Mouse (Mus musculus): Measurements from ENCODE around the gene Uts2r. TPM values are rescaled to one million over a fixed set of nuclear protein-coding genes. Genes with fewer than 3 reads are reported as not detected.

Gene Uts2r
- polyA plus RNA-seq, 1 experiment from 2014 or later: not detected

- peak overlapping the region; percentile 20; the same call in 1 of the 2 replicates for H3K27ac ChIP-seq
- no peaks in the 10 kb centered on the region for H3K36me3 ChIP-seq
- H3K27me3 ChIP-seq: no peaks in the 10 kb centered on the region
- peak overlapping the region; percentile 65 for H3K4me3 ChIP-seq
- no peak for ATAC-seq (replicated peaks; ENCODE audit: insufficient number of reproducible peaks, insufficient read depth, low FRiP score, low read depth)
- H3K4me1 ChIP-seq (replicated peaks): peaks cover 22% of the 10 kb centered on the region
- 0 out of 2 replicates have a peak overlapping the region, but pooled peaks have one; percentile 68 for H3K9ac ChIP-seq
- WGBS: 2% methylated on average over 5 of the region's 5 CpGs
- H3K9me3 ChIP-seq (replicated peaks): no peaks in the 10 kb centered on the region
- peak overlapping the region; percentile 86 for H3K4me2 ChIP-seq
These were observed 43.7 kb downstream of the Uts2r start for GRCm38 (mm10) chr11:121203859-121204160.

GRCm38 (mm10) chr11:121204161-121205006 is 44.3 kb downstream of the Uts2r start, which contains the start of the genes Hexdc and Ogfod3:
Gene Hexdc, plus strand, starts transcription at chr11:121204433.
Gene Ogfod3, minus strand, starts transcription at chr11:121204711.
- under 1% methylated on average over 69 of the region's 70 CpGs for WGBS
- ATAC-seq (replicated peaks; ENCODE audit: insufficient number of reproducible peaks, insufficient read depth, low FRiP score, low read depth): peak; percentile 97
- H3K9me3 ChIP-seq (replicated peaks): no peaks in the 10 kb centered on the region
- peaks cover 22% of the 10 kb centered on the region for H3K4me1 ChIP-seq (replicated peaks)
- H3K4me3 ChIP-seq: peak within 1 kb of the TSS; percentile 65
- H3K4me2 ChIP-seq: peak within 1 kb of the TSS; percentile 86
- H3K9ac ChIP-seq: peak within 1 kb of the TSS; percentile 68
- no peaks in the 10 kb centered on the region for H3K27me3 ChIP-seq
- peak within 1 kb of the TSS; percentile 84 for H3K27ac ChIP-seq
- H3K36me3 ChIP-seq: no peaks in the 10 kb centered on the region; the same call in 1 of the 2 replicates

Other genes starting within 250 kb of the Uts2r start
- gene Ccdc57, start 227.4 kb upstream of the Uts2r start, polyA plus RNA-seq (2015; fragmentation: Nextera tagmentation; extraction: Ambion mirVana): 3.5 and 4.5 TPM in 2 replicates
- 158 and 159 TPM in 2 replicates for gene Slc16a3, start 211.8 kb upstream of the Uts2r start, polyA plus RNA-seq (2015; fragmentation: Nextera tagmentation; extraction: Ambion mirVana)
- gene Csnk1d, start 168.9 kb upstream of the Uts2r start, polyA plus RNA-seq (2015; fragmentation: Nextera tagmentation; extraction: Ambion mirVana): 59.5 and 79.0 TPM in 2 replicates
- gene Cd7, start 120.9 kb upstream of the Uts2r start, polyA plus RNA-seq (2015; fragmentation: Nextera tagmentation; extraction: Ambion mirVana): 0.74 and 3.4 TPM in 2 replicates
- gene Sectm1b, start 96.7 kb upstream of the Uts2r start, polyA plus RNA-seq (2015; fragmentation: Nextera tagmentation; extraction: Ambion mirVana): not detected in 2 replicates
- 0.30 TPM in 1 of 2 replicates, not detected in the other for gene Sectm1a, start 79.1 kb upstream of the Uts2r start, polyA plus RNA-seq (2015; fragmentation: Nextera tagmentation; extraction: Ambion mirVana)
- gene Tex19.2, start 41.6 kb upstream of the Uts2r start, polyA plus RNA-seq (2015; fragmentation: Nextera tagmentation; extraction: Ambion mirVana): not detected in 2 replicates
- 0.10 TPM in 1 of 2 replicates, not detected in the other for gene Tex19.1, start 14.1 kb upstream of the Uts2r start, polyA plus RNA-seq (2015; fragmentation: Nextera tagmentation; extraction: Ambion mirVana)
- 7.3 and 9.2 TPM in 2 replicates for gene Hexdc, start 44.2 kb downstream of the Uts2r start, polyA plus RNA-seq (2015; fragmentation: Nextera tagmentation; extraction: Ambion mirVana)
- 26.4 and 29.8 TPM in 2 replicates for gene Ogfod3, start 44.4 kb downstream of the Uts2r start, polyA plus RNA-seq (2015; fragmentation: Nextera tagmentation; extraction: Ambion mirVana)
- gene Cybc1, start 69.1 kb downstream of the Uts2r start, polyA plus RNA-seq (2015; fragmentation: Nextera tagmentation; extraction: Ambion mirVana): 19.1 and 29.7 TPM in 2 replicates
- gene Narf, start 77.0 kb downstream of the Uts2r start, polyA plus RNA-seq (2015; fragmentation: Nextera tagmentation; extraction: Ambion mirVana): 52.4 and 65.6 TPM in 2 replicates
- gene Foxk2, start 99.7 kb downstream of the Uts2r start, polyA plus RNA-seq (2015; fragmentation: Nextera tagmentation; extraction: Ambion mirVana): 5.7 and 8.2 TPM in 2 replicates
- 62.9 and 73.6 TPM in 2 replicates for gene Wdr45b, start 194.2 kb downstream of the Uts2r start, polyA plus RNA-seq (2015; fragmentation: Nextera tagmentation; extraction: Ambion mirVana)
- 6.2 and 7.0 TPM in 2 replicates for gene Rab40b, start 228.0 kb downstream of the Uts2r start, polyA plus RNA-seq (2015; fragmentation: Nextera tagmentation; extraction: Ambion mirVana)

All from heart, embryonic 15.5 days (tissue).